Mouse (Mus musculus): ENCODE results near the gene Tmem247. TPM values are rescaled to one million over a fixed set of nuclear protein-coding genes. Genes with fewer than 3 reads are reported as not detected.
A peak's percentile ranks its signal among the peaks of the same experiment; 100 is the strongest.

The Tmem247 gene
- polyA plus RNA-seq, 1 experiment, result not detected

DNA sequence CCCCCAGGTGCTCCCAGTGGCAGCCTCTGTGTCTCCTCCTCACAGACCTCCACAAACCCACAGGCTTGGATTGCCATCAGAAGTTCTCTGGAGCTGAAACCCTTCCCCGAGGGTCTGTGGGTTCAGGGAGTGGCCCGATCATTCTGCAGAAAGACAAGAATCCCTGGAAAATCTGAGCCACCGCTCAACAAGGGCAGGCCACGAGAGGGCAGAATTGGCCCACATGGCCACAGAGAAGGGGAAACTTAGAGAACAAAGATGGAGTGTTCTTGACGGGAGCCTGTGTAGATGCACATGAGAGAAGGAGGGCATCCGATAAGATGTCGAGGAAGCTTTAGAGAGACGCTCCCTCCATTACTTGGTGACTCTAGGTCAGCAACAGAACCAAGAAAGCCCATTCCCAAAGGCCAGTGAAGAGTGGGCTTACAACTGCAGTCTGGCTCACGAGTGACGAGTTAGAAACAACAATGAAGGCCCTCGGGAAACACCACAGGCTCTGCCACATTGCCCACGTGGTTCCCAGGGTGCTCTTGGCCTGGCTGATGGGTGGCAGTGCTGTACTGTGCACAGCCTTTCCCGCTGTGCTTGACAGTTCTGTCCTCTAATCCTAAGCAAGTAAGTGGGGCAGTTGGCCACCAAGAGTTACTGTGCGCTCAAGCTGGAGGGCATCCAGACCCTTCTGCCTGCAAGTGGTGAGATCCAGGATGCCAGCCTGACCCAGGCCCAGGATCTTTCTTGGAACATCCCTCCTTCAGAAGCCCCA lies 7.2 kb upstream of the Tmem247 start:
- Histone ChIP-seq H3K27ac (ENCODE audit: insufficient read depth, low read depth, low read length) (no peak overlapping the region), H3K4me1 (ENCODE audit: control insufficient read depth, insufficient read depth, low read length) (no peaks in the 10 kb centered on the region), H3K4me3 (ENCODE audit: insufficient read depth, low read length) (no peak overlapping the region)
- TF ChIP-seq CTCF (IDR thresholded peaks at IDR 0.05; ENCODE audit: low read depth, low read length), result no peak
- no peak for TF ChIP-seq POLR2A (IDR thresholded peaks at IDR 0.05; ENCODE audit: borderline replicate concordance, low read depth, low read length)

DNA sequence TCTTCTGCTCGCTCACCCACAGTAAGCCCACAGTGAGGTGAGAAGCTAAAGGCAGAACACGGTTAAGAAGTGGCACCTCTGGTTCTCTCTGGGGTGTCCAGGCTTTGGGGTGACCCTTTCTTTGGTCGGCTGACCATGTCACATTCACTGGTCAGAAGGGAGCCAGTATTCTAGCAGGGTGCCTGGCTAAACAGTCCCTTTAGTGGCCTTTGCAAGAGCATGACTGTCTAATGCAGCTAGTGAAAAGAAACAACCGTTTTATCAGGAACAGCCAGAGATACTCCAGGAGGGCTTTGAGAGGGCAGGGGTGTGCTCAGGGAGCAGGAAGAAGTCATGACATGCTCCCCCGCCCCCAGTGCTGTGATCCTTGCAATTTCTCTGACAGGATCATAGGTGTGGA lies 5.9 kb upstream of the Tmem247 start:
- no peak overlapping the region for H3K4me3 ChIP-seq (ENCODE audit: insufficient read depth, low read length)
- H3K4me1 ChIP-seq (ENCODE audit: control insufficient read depth, insufficient read depth, low read length), result no peaks in the 10 kb centered on the region
- TF ChIP-seq POLR2A (IDR thresholded peaks at IDR 0.05; ENCODE audit: borderline replicate concordance, low read depth, low read length) (no peak), CTCF (IDR thresholded peaks at IDR 0.05; ENCODE audit: low read depth, low read length) (no peak)
- no peak overlapping the region for H3K27ac ChIP-seq (ENCODE audit: insufficient read depth, low read depth, low read length)

DNA sequence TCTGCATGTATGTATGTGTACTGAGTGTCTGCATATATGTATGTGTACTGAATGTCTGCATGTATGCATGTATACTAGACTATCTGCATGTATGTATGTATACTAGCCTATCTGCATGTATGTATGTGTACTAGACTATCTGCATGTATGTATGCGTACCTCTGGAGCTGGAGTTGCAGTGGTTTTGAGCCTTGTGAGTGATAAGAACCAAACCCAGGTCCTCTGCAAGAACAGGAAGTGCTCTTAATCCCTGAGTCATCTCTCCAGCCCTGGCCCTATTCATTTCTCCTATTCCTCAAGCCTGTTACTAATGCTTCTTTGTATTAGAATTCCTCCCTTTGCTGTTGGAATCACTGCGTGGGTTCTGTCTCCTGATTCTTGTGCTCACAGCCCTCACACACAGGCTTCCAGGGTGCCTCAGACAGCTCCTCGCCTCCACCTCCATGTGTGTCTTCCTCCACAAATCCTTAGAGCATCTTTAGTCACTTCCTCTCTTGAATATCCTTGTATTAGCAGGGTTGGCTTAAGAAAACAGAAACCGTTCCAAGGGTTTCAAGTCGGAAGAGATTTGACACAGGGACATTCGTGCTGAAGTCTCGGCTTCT lies 4.0 kb upstream of the Tmem247 start:
- Histone ChIP-seq H3K4me3 (ENCODE audit: insufficient read depth, low read length) (no peak overlapping the region), H3K4me1 (ENCODE audit: control insufficient read depth, insufficient read depth, low read length) (no peaks in the 10 kb centered on the region), H3K27ac (ENCODE audit: insufficient read depth, low read depth, low read length) (no peak overlapping the region)
- TF ChIP-seq POLR2A (IDR thresholded peaks at IDR 0.05; ENCODE audit: borderline replicate concordance, low read depth, low read length) (no peak), CTCF (IDR thresholded peaks at IDR 0.05; ENCODE audit: low read depth, low read length) (no peak)

DNA sequence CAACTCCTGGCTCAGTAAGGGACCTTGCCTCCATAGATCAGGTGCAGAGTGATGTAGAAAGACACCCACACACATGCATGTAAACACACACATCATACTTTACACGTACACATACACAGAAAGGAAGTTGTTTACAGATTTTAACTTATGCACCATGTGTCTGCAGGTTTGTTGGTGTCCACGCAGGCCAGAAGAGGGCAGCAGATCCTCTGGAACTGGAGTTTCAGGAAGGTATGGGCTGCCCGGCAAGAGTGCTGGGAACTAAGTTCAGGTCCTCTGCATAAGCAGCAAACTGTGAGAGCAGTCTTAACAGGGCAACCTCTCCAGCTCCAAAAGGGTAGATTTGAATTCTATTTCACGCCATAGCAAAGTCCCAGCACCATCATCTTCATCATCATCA lies 1.6 kb upstream of the Tmem247 start:
- TF ChIP-seq POLR2A (IDR thresholded peaks at IDR 0.05; ENCODE audit: borderline replicate concordance, low read depth, low read length), result no peak
- TF ChIP-seq CTCF (IDR thresholded peaks at IDR 0.05; ENCODE audit: low read depth, low read length), result no peak
- Histone ChIP-seq H3K27ac (ENCODE audit: insufficient read depth, low read depth, low read length) (no peak overlapping the region), H3K4me1 (ENCODE audit: control insufficient read depth, insufficient read depth, low read length) (no peaks in the 10 kb centered on the region), H3K4me3 (ENCODE audit: insufficient read depth, low read length) (no peak overlapping the region)

DNA sequence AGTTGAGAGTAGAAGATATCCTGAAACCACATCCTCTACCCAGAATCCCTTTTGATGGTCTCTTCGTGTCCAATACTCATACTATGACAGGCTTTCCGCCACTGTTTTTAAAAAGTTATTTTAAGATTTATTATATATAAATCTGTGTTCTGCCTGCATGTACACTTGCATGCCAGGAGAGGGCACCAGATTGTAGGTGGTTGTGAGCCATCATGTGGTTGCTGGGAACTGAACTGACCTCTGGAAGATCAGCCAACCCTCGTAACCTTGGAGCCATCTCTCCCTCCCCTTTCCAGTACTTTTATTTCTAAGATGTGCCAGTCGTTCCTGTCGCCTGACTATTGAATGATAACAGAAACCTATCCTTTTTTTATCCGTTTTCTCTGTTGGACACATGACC lies 1.6 kb downstream of the Tmem247 start:
- Histone ChIP-seq H3K4me3 (ENCODE audit: insufficient read depth, low read length) (no peak overlapping the region), H3K27ac (ENCODE audit: insufficient read depth, low read depth, low read length) (no peak overlapping the region), H3K4me1 (ENCODE audit: control insufficient read depth, insufficient read depth, low read length) (no peaks in the 10 kb centered on the region)
- TF ChIP-seq CTCF (IDR thresholded peaks at IDR 0.05; ENCODE audit: low read depth, low read length) (peak; percentile 65), POLR2A (IDR thresholded peaks at IDR 0.05; ENCODE audit: borderline replicate concordance, low read depth, low read length) (no peak)

DNA sequence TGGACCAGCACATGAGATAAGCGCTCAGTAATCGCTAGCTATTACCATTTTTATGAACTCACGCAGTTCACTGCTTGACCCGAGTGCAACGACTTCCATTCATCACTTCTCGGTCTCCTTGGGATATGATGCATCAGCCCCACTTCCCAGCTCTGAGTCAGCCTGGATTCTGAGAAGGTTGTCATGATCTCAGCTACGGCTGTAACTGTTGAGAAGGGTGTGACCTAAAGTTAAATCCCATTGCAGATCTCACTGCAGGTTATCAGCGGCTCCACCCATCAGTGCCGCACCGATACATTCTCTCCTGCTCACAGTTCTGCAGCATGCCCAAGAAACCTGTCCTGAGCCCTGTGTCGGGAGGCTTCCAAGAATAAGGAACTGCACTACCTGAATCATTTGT lies 2.6 kb downstream of the Tmem247 start:
- H3K4me1 ChIP-seq (ENCODE audit: control insufficient read depth, insufficient read depth, low read length), result no peaks in the 10 kb centered on the region
- H3K27ac ChIP-seq (ENCODE audit: insufficient read depth, low read depth, low read length), result no peak overlapping the region
- H3K4me3 ChIP-seq (ENCODE audit: insufficient read depth, low read length), result no peak overlapping the region
- no peak for TF ChIP-seq POLR2A (IDR thresholded peaks at IDR 0.05; ENCODE audit: borderline replicate concordance, low read depth, low read length)
- TF ChIP-seq CTCF (IDR thresholded peaks at IDR 0.05; ENCODE audit: low read depth, low read length), result no peak

DNA sequence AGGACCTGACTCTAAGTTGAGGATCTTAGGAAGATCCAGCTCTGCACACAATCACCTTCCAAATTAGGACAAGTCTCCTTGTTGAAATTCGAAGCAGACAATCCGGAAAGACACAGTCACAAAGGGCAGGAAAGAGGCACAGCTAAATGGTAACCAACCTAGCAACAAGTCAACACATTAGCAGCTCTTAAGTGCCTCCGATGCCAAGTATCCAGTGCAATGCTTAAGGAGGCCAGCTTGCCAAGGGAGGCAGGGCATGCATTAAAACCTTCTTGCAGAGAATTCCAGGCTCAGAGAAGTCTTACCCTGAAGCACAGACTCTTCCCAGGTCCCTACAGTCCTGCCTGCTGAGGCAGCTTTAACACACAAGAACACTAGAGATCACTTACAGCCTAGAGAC lies 7.5 kb downstream of the Tmem247 start:
- no peak overlapping the region for H3K4me3 ChIP-seq (ENCODE audit: insufficient read depth, low read length)
- H3K27ac ChIP-seq (ENCODE audit: insufficient read depth, low read depth, low read length), result no peak overlapping the region
- no peak for TF ChIP-seq POLR2A (IDR thresholded peaks at IDR 0.05; ENCODE audit: borderline replicate concordance, low read depth, low read length)
- no peak for TF ChIP-seq CTCF (IDR thresholded peaks at IDR 0.05; ENCODE audit: low read depth, low read length)
- H3K4me1 ChIP-seq (ENCODE audit: control insufficient read depth, insufficient read depth, low read length), result no peaks in the 10 kb centered on the region

DNA sequence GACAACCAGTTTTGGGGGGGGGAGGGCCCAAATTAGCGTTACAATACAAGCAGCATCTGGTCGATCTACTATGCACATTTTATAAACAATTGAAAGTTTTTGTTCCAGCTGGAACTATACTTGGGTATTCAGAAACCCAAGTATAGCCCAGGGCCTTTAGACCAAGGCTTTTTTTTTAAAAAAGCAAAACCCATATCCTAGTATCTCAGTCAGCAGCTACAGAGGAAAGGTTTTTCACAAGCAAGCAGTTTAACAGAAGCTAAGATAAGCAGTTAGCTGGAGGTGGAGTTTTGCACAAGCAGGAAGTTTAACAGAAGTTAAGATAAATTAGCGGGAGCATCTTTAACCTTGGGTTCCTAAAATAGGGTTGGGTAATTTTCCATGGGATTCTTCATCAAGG lies 9.7 kb downstream of the Tmem247 start:
- TF ChIP-seq POLR2A (IDR thresholded peaks at IDR 0.05; ENCODE audit: borderline replicate concordance, low read depth, low read length) (no peak), CTCF (IDR thresholded peaks at IDR 0.05; ENCODE audit: low read depth, low read length) (no peak)
- H3K4me1 ChIP-seq (ENCODE audit: control insufficient read depth, insufficient read depth, low read length), result no peaks in the 10 kb centered on the region
- H3K27ac ChIP-seq (ENCODE audit: insufficient read depth, low read depth, low read length), result no peak overlapping the region
- H3K4me3 ChIP-seq (ENCODE audit: insufficient read depth, low read length), result no peak overlapping the region

DNA sequence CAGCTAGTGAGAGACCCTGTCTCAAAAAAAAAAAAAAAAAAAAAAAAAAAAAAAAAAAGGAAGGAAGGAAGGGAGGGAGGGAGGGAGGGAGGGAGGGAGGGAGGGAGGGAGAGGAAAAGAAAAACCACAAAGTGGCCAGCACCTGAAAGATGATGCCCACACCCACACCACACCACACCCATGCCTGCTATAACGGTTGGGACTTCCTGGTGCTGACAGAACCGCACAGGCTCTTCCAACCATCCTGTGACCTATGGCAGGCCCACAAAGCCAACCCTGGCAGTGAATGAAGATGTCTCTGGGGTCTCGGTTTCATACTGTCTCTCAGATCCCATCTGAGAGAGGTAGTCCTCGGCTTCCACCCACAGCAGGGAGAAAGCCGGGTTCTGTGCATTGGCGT lies 12.2 kb downstream of the Tmem247 start:
- no peaks in the 10 kb centered on the region for H3K4me1 ChIP-seq (ENCODE audit: control insufficient read depth, insufficient read depth, low read length)
- no peak overlapping the region for H3K27ac ChIP-seq (ENCODE audit: insufficient read depth, low read depth, low read length)
- TF ChIP-seq CTCF (IDR thresholded peaks at IDR 0.05; ENCODE audit: low read depth, low read length), result no peak
- TF ChIP-seq POLR2A (IDR thresholded peaks at IDR 0.05; ENCODE audit: borderline replicate concordance, low read depth, low read length), result no peak
- no peak overlapping the region for H3K4me3 ChIP-seq (ENCODE audit: insufficient read depth, low read length)

DNA sequence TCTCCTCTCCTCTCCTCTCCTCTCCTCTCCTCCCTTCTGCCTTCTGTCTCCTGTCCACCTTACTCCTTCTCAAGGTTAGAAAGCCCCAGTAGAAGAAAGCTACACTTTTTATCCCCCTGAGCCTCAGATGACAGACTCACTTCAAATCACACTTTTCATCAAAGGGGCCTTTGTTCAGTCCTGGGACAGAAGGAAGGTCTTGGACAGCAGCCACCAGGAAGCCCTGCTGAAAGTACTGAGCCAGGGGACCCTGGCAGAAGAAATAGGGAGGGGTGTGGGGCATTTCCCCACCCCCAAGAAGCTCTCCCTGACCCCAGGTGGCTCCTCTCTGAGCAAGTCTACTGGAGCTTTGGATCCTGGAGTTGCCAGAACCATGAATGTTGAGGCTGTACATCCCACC lies 12.8 kb downstream of the Tmem247 start:
- TF ChIP-seq POLR2A (IDR thresholded peaks at IDR 0.05; ENCODE audit: borderline replicate concordance, low read depth, low read length) (no peak), CTCF (IDR thresholded peaks at IDR 0.05; ENCODE audit: low read depth, low read length) (no peak)
- Histone ChIP-seq H3K27ac (ENCODE audit: insufficient read depth, low read depth, low read length) (no peak overlapping the region), H3K4me3 (ENCODE audit: insufficient read depth, low read length) (no peak overlapping the region), H3K4me1 (ENCODE audit: control insufficient read depth, insufficient read depth, low read length) (no peaks in the 10 kb centered on the region)

Measured in bone marrow macrophage, adult 2 months (primary cell).